Mouse (Mus musculus): ENCODE data around the gene Ebna1bp2. TPM values are rescaled to one million over a fixed set of nuclear protein-coding genes. Genes with fewer than 3 reads are reported as not detected.
A peak's percentile ranks its signal among the peaks of the same experiment; 100 is the strongest.

Ebna1bp2 gene
- 133 and 137 TPM in 2 replicates for polyA plus RNA-seq (2015; fragmentation: Nextera tagmentation; extraction: Ambion mirVana)

GRCm38 (mm10) chr4:118620279-118620966, at the start of gene Ebna1bp2, which contains the start of gene Cfap57:
Gene Ebna1bp2 (plus strand): TSS chr4:118620799.
Gene Cfap57 (minus strand): TSS chr4:118620777.
- peaks cover 8% of the 10 kb centered on the region for H3K4me1 ChIP-seq (ENCODE audit: insufficient read depth, low read length)
- peak within 1 kb of the TSS; percentile 76 for H3K4me3 ChIP-seq (ENCODE audit: low read length)
- H3K4me2 ChIP-seq (replicated peaks; ENCODE audit: low read depth, low read length): peak within 1 kb of the TSS; percentile 61
- peak; percentile 92 for ATAC-seq (ENCODE audit: low FRiP score, low TSS enrichment)
- H3K27me3 ChIP-seq (ENCODE audit: insufficient read depth, low read length): no peaks in the 10 kb centered on the region
- WGBS: under 1% methylated on average over 34 of the region's 41 CpGs
- H3K9ac ChIP-seq (replicated peaks; ENCODE audit: low read length): peak within 1 kb of the TSS; percentile 77
- H3K36me3 ChIP-seq (ENCODE audit: insufficient read depth, low read length): peaks cover 21% of the 10 kb centered on the region
- H3K9me3 ChIP-seq (ENCODE audit: low read length): peaks cover 8% of the 10 kb centered on the region; the same call in 1 of the 2 replicates
- no peak within 1 kb of the TSS for H3K27ac ChIP-seq (ENCODE audit: low read length)

- Histone ChIP-seq H3K9ac (replicated peaks; ENCODE audit: low read length) (no peak overlapping the region), H3K36me3 (ENCODE audit: insufficient read depth, low read length) (no peaks in the 10 kb centered on the region), H3K4me2 (replicated peaks; ENCODE audit: low read depth, low read length) (no peak overlapping the region), H3K27ac (ENCODE audit: low read length) (no peak overlapping the region), H3K4me1 (ENCODE audit: insufficient read depth, low read length) (no peaks in the 10 kb centered on the region), H3K27me3 (ENCODE audit: insufficient read depth, low read length) (no peaks in the 10 kb centered on the region; the same call in 1 of the 2 replicates), H3K9me3 (ENCODE audit: low read length) (no peaks in the 10 kb centered on the region), H3K4me3 (ENCODE audit: low read length) (no peak overlapping the region)
- no peak for ATAC-seq (ENCODE audit: low FRiP score, low TSS enrichment)
- 76% methylated on average over 15 of the region's 15 CpGs for WGBS
Measured at GRCm38 (mm10) chr4:118571441-118571840, 49.2 kb upstream of the Ebna1bp2 start.

- WGBS: 9% methylated on average over 6 of the region's 6 CpGs
- no peak overlapping the region for H3K27ac ChIP-seq (ENCODE audit: low read length)
- H3K4me2 ChIP-seq (replicated peaks; ENCODE audit: low read depth, low read length): no peak overlapping the region
- no peak overlapping the region for H3K4me3 ChIP-seq (ENCODE audit: low read length)
- no peaks in the 10 kb centered on the region for H3K36me3 ChIP-seq (ENCODE audit: insufficient read depth, low read length)
- H3K9me3 ChIP-seq (ENCODE audit: low read length): no peaks in the 10 kb centered on the region; the same call in 1 of the 2 replicates
- no peak for ATAC-seq (ENCODE audit: low FRiP score, low TSS enrichment)
- no peak overlapping the region for H3K9ac ChIP-seq (replicated peaks; ENCODE audit: low read length)
- no peaks in the 10 kb centered on the region for H3K4me1 ChIP-seq (ENCODE audit: insufficient read depth, low read length)
- H3K27me3 ChIP-seq (ENCODE audit: insufficient read depth, low read length): no peaks in the 10 kb centered on the region; the same call in 1 of the 2 replicates
Measured at GRCm38 (mm10) chr4:118576097-118576496, 44.5 kb upstream of the Ebna1bp2 start.

- Histone ChIP-seq H3K27ac (ENCODE audit: low read length) (no peak overlapping the region), H3K27me3 (ENCODE audit: insufficient read depth, low read length) (no peaks in the 10 kb centered on the region; the same call in 1 of the 2 replicates), H3K4me2 (replicated peaks; ENCODE audit: low read depth, low read length) (no peak overlapping the region), H3K4me3 (ENCODE audit: low read length) (no peak overlapping the region), H3K4me1 (ENCODE audit: insufficient read depth, low read length) (no peaks in the 10 kb centered on the region), H3K9ac (replicated peaks; ENCODE audit: low read length) (no peak overlapping the region), H3K36me3 (ENCODE audit: insufficient read depth, low read length) (no peaks in the 10 kb centered on the region), H3K9me3 (ENCODE audit: low read length) (peaks cover 1% of the 10 kb centered on the region; the same call in 1 of the 2 replicates)
- ATAC-seq (ENCODE audit: low FRiP score, low TSS enrichment): no peak
- WGBS: 59% methylated on average over 13 of the region's 13 CpGs
Measured at GRCm38 (mm10) chr4:118579313-118579712, 41.3 kb upstream of the Ebna1bp2 start.

GRCm38 (mm10) chr4:118581508-118581907, 39.1 kb upstream of the Ebna1bp2 start:
- no peaks in the 10 kb centered on the region for H3K4me1 ChIP-seq (ENCODE audit: insufficient read depth, low read length)
- H3K27ac ChIP-seq (ENCODE audit: low read length): no peak overlapping the region
- peaks cover 8% of the 10 kb centered on the region; the same call in 1 of the 2 replicates for H3K9me3 ChIP-seq (ENCODE audit: low read length)
- no peaks in the 10 kb centered on the region for H3K27me3 ChIP-seq (ENCODE audit: insufficient read depth, low read length)
- ATAC-seq (ENCODE audit: low FRiP score, low TSS enrichment): no peak
- H3K4me2 ChIP-seq (replicated peaks; ENCODE audit: low read depth, low read length): no peak overlapping the region
- no peak overlapping the region for H3K9ac ChIP-seq (replicated peaks; ENCODE audit: low read length)
- no peak overlapping the region for H3K4me3 ChIP-seq (ENCODE audit: low read length)
- WGBS: 35% methylated on average over 11 of the region's 11 CpGs
- H3K36me3 ChIP-seq (ENCODE audit: insufficient read depth, low read length): no peaks in the 10 kb centered on the region

- Histone ChIP-seq H3K27me3 (ENCODE audit: insufficient read depth, low read length) (no peaks in the 10 kb centered on the region), H3K9me3 (ENCODE audit: low read length) (peaks cover 8% of the 10 kb centered on the region; the same call in 1 of the 2 replicates), H3K4me3 (ENCODE audit: low read length) (no peak overlapping the region), H3K4me2 (replicated peaks; ENCODE audit: low read depth, low read length) (no peak overlapping the region), H3K27ac (ENCODE audit: low read length) (no peak overlapping the region), H3K4me1 (ENCODE audit: insufficient read depth, low read length) (no peaks in the 10 kb centered on the region), H3K9ac (replicated peaks; ENCODE audit: low read length) (no peak overlapping the region), H3K36me3 (ENCODE audit: insufficient read depth, low read length) (no peaks in the 10 kb centered on the region)
- ATAC-seq (ENCODE audit: low FRiP score, low TSS enrichment): no peak
- 90% methylated on average over 8 of the region's 8 CpGs for WGBS
Measured at GRCm38 (mm10) chr4:118582629-118583028, 38.0 kb upstream of the Ebna1bp2 start.

- no peak for ATAC-seq (ENCODE audit: low FRiP score, low TSS enrichment)
- H3K36me3 ChIP-seq (ENCODE audit: insufficient read depth, low read length): no peaks in the 10 kb centered on the region
- no peak overlapping the region for H3K9ac ChIP-seq (replicated peaks; ENCODE audit: low read length)
- H3K4me3 ChIP-seq (ENCODE audit: low read length): no peak overlapping the region
- no peak overlapping the region for H3K27ac ChIP-seq (ENCODE audit: low read length)
- WGBS: 65% methylated on average over 12 of the region's 12 CpGs
- H3K4me1 ChIP-seq (ENCODE audit: insufficient read depth, low read length): no peaks in the 10 kb centered on the region
- H3K27me3 ChIP-seq (ENCODE audit: insufficient read depth, low read length): no peaks in the 10 kb centered on the region
- H3K4me2 ChIP-seq (replicated peaks; ENCODE audit: low read depth, low read length): no peak overlapping the region
- H3K9me3 ChIP-seq (ENCODE audit: low read length): 0 out of 2 replicates have a peak, but pooled peaks cover 7% of the 10 kb centered on the region
Measured at GRCm38 (mm10) chr4:118589053-118589732, 31.4 kb upstream of the Ebna1bp2 start.

- Histone ChIP-seq H3K36me3 (ENCODE audit: insufficient read depth, low read length) (no peaks in the 10 kb centered on the region), H3K9ac (replicated peaks; ENCODE audit: low read length) (no peak overlapping the region), H3K4me2 (replicated peaks; ENCODE audit: low read depth, low read length) (no peak overlapping the region), H3K27me3 (ENCODE audit: insufficient read depth, low read length) (no peaks in the 10 kb centered on the region), H3K4me1 (ENCODE audit: insufficient read depth, low read length) (no peaks in the 10 kb centered on the region), H3K27ac (ENCODE audit: low read length) (no peak overlapping the region), H3K9me3 (ENCODE audit: low read length) (0 out of 2 replicates have a peak, but pooled peaks cover 2% of the 10 kb centered on the region), H3K4me3 (ENCODE audit: low read length) (no peak overlapping the region)
- WGBS: 10% methylated on average over 7 of the region's 7 CpGs
- no peak for ATAC-seq (ENCODE audit: low FRiP score, low TSS enrichment)
Measured at GRCm38 (mm10) chr4:118589733-118590130, 30.9 kb upstream of the Ebna1bp2 start.

- H3K4me1 ChIP-seq (ENCODE audit: insufficient read depth, low read length): no peaks in the 10 kb centered on the region
- H3K4me2 ChIP-seq (replicated peaks; ENCODE audit: low read depth, low read length): no peak overlapping the region
- no peaks in the 10 kb centered on the region for H3K9me3 ChIP-seq (ENCODE audit: low read length)
- no peak for ATAC-seq (ENCODE audit: low FRiP score, low TSS enrichment)
- H3K36me3 ChIP-seq (ENCODE audit: insufficient read depth, low read length): no peaks in the 10 kb centered on the region
- no peak overlapping the region for H3K9ac ChIP-seq (replicated peaks; ENCODE audit: low read length)
- H3K27me3 ChIP-seq (ENCODE audit: insufficient read depth, low read length): no peaks in the 10 kb centered on the region
- no peak overlapping the region for H3K27ac ChIP-seq (ENCODE audit: low read length)
- WGBS: 62% methylated on average over 4 of the region's 4 CpGs
- H3K4me3 ChIP-seq (ENCODE audit: low read length): no peak overlapping the region
Measured at GRCm38 (mm10) chr4:118604065-118604464, 16.5 kb upstream of the Ebna1bp2 start.

GRCm38 (mm10) chr4:118609836-118610235, 10.8 kb upstream of the Ebna1bp2 start:
- no peak overlapping the region for H3K9ac ChIP-seq (replicated peaks; ENCODE audit: low read length)
- H3K4me1 ChIP-seq (ENCODE audit: insufficient read depth, low read length): no peaks in the 10 kb centered on the region
- no peak overlapping the region for H3K4me2 ChIP-seq (replicated peaks; ENCODE audit: low read depth, low read length)
- no peak for ATAC-seq (ENCODE audit: low FRiP score, low TSS enrichment)
- H3K9me3 ChIP-seq (ENCODE audit: low read length): no peaks in the 10 kb centered on the region
- no peaks in the 10 kb centered on the region for H3K36me3 ChIP-seq (ENCODE audit: insufficient read depth, low read length)
- no peak overlapping the region for H3K27ac ChIP-seq (ENCODE audit: low read length)
- 65% methylated on average over 3 of the region's 3 CpGs for WGBS
- H3K27me3 ChIP-seq (ENCODE audit: insufficient read depth, low read length): no peaks in the 10 kb centered on the region
- no peak overlapping the region for H3K4me3 ChIP-seq (ENCODE audit: low read length)

Measured in kidney, embryonic 16.5 days (tissue).